Mouse (Mus musculus) inflammation-experienced regulatory T-cells (primary cell): ENCODE results near the gene Mipep. TPM values are rescaled to one million over a fixed set of nuclear protein-coding genes. Genes with fewer than 3 reads are reported as not detected.

ENCODE experiments used
- polyA plus RNA-seq, 2 experiments: library from polyadenylated mRNA; unstranded; fragments of 100-300 nt; shearing (Covaris generic); gene quantifications; one replicate each; pipeline ENCODE4 v1.2.1; 2017

The Mipep gene
- polyA plus RNA-seq, result 10 to 100 TPM; 15.5 to 15.7 TPM

DNA sequence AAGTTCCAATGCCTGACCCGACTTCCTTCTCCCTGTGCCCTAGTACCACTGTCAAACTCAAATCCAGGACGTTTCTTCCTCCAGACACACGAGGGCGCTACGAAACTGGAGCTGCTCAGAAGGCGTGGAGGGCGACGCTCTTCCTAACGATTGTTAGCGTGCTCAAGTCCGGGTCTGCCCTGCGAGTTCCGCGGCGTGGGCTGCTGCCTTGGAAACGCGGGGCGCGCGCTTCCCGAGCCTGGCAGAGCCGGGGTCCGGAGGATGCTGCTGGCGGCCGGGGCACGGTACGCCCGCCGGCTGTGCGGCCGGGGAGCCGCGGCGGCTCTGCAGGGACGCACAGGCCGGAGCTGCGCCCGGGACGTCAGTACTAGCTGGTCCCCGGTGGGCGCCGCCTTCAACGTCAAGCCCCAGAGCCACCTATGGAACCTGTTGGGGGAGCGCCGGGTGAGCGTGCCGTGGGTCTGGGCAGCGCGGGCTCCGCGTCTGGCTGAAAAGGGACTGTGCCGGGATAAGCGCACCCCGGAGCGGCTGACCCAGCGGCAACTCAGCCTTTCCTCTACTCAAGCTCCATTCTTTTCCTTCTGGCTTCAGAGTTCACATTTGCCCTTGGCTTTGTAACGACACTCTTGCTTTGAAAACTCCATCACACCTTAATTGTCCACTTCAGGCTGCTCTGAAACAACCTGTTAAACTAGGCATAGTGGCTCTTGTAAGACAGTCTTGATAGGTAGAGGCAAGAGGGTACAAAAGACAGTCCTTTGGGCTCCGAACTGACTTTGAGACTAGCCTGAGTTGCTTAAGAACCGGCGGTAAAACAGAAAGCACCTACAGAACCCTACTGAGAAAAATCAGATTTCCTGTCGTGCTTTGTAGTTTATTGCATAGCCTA is at the start of gene Mipep:
Gene Mipep, plus strand, starts transcription at position 147 of the 889 bp plus-strand sequence.

GRCm38 (mm10) chr14:60767884-60768283 is 16.5 kb upstream of the Mipep start, which contains the start of gene C1qtnf9:
Gene C1qtnf9, plus strand, starts transcription at chr14:60768134.

Other genes starting within 250 kb of the Mipep start
- 100 to 1,000 TPM; 132 to 140 TPM for gene Spata13, start 150.6 kb upstream of the Mipep start, polyA plus RNA-seq
- gene C1qtnf9, start 16.4 kb upstream of the Mipep start, polyA plus RNA-seq, result under 1 TPM in 1 of 2 experiments, not detected in 1; 0.19 TPM